Mouse (Mus musculus) olfactory bulb, adult 2 months (tissue): ENCODE results near the gene Habp4. TPM values are rescaled to one million over a fixed set of nuclear protein-coding genes. Genes with fewer than 3 reads are reported as not detected.

Experiments used
- H3K27ac ChIP-seq: fragments of 200-500 bp; 2 replicates; pipeline ENCODE4 v1.5.1; 2012; ENCODE audit warnings: low read depth, low read length; ENCODE audit not compliant: insufficient read depth
- H3K4me1 ChIP-seq: fragments of 200-500 bp; 2 replicates; pipeline ENCODE4 v1.6.1; 2012; ENCODE audit warnings: low read length; ENCODE audit not compliant: control insufficient read depth, insufficient read depth
- H3K4me3 ChIP-seq: fragments of 200-500 bp; 2 replicates; pipeline ENCODE4 v1.5.1; 2012; ENCODE audit warnings: mild to moderate bottlenecking, low read depth, low read length, moderate library complexity; ENCODE audit not compliant: insufficient read depth
- CTCF ChIP-seq: fragments of 200-500 bp; IDR thresholded peaks from 2 replicates; pipeline ENCODE4 v1.5.1; 2012; ENCODE audit warnings: low read depth, mild to moderate bottlenecking, low read length, moderate library complexity; ENCODE audit not compliant: insufficient read depth
- POLR2A ChIP-seq: fragments of 200-500 bp; IDR thresholded peaks from 2 replicates; pipeline ENCODE4 v1.6.1; 2012; ENCODE audit warnings: mild to moderate bottlenecking, low read depth, low read length, moderate library complexity; ENCODE audit not compliant: insufficient read depth
- WGBS: fragments of 180-500 bp; shearing (Covaris S2); methylation state at CpG from one replicate; pipeline ENCODE4 v1.1.7; 2018; 5-methylcytosine and 5-hydroxymethylcytosine counted together
- polyA plus RNA-seq: library from polyadenylated mRNA; stranded (reverse); fragments of >200 nt; gene quantifications from 2 replicates; pipeline ENCODE4 v1.2.4, GENCODE M21; 2012; ENCODE audit warnings: low replicate concordance; ENCODE audit not compliant: missing spikeins, insufficient read depth, insufficient read length

Gene Habp4
- polyA plus RNA-seq, 1 experiment = not detected

DNA sequence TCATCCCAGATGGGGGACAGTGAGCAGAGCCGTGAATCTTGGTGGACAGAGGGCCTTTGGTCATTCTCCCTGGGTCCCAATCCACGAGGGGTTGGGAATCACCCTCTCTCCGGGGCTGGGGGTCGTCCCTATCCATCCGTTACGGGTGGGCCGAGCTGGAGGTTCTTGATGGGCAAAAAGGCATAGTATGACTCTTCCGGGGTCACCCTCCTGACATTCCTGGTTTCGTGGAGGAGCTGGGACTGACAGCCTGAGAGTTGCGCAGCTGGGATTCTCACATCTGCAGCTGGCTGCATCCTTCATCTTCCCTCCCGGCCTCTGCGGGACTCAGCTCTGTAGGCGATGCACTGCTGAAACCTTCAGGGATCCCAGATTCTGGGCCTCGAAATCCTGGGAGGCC is 1.0 kb downstream of the Habp4 start:
- WGBS = under 1% methylated on average over 14 of the region's 14 CpGs
- H3K4me3 ChIP-seq = peak overlapping the region; percentile 94
- peaks cover 4% of the 10 kb centered on the region; the same call in 1 of the 2 replicates for H3K4me1 ChIP-seq
- peak overlapping the region; percentile 72; the same call in 1 of the 2 replicates for H3K27ac ChIP-seq
- TF ChIP-seq CTCF = no peak
- no peak for TF ChIP-seq POLR2A

DNA sequence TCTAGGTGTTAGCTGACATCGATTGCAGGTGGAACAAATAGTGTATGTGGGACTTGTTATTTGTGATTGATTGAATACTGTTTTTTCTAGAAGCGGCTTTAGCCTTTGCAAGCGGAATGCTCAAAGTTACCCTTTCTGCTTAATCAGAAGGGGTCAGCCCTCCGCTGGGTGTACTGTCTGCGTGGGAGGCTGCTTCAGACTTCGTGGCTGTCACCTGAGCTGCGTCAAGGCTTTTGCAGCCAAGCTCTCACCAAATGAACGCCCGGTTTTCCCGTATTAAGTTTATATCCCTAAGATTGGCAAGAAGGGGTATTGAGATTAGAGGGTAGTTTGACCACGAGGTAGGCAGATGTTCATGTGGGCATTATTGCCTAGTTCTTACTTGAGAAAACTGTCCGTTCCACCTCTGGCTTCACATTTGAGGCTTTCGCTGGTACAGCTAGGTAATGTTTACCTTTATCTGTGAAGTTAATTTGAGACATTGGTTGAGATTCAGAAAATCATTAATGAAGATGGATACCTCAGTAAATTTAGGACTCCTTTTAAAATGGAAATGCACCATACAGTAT is 1.6 kb downstream of the Habp4 start:
- Histone ChIP-seq H3K4me1 (peaks cover 4% of the 10 kb centered on the region; the same call in 1 of the 2 replicates), H3K27ac (peak overlapping the region; percentile 72; the same call in 1 of the 2 replicates), H3K4me3 (peak overlapping the region; percentile 94)
- TF ChIP-seq POLR2A (no peak), CTCF (no peak)
- WGBS = 37% methylated on average over 13 of the region's 13 CpGs

GRCm38 (mm10) chr13:64169746-64170145 is 8.1 kb downstream of the Habp4 start:
- no peaks in the 10 kb centered on the region for H3K4me1 ChIP-seq
- TF ChIP-seq CTCF (no peak), POLR2A (no peak)
- no peak overlapping the region for H3K27ac ChIP-seq
- no peak overlapping the region for H3K4me3 ChIP-seq
- 99% methylated on average over 25 of the region's 25 CpGs for WGBS

- WGBS = 83% methylated on average over 7 of the region's 7 CpGs
- H3K4me1 ChIP-seq = no peaks in the 10 kb centered on the region
These were observed 16.4 kb downstream of the Habp4 start for GRCm38 (mm10) chr13:64178000-64178399.

DNA sequence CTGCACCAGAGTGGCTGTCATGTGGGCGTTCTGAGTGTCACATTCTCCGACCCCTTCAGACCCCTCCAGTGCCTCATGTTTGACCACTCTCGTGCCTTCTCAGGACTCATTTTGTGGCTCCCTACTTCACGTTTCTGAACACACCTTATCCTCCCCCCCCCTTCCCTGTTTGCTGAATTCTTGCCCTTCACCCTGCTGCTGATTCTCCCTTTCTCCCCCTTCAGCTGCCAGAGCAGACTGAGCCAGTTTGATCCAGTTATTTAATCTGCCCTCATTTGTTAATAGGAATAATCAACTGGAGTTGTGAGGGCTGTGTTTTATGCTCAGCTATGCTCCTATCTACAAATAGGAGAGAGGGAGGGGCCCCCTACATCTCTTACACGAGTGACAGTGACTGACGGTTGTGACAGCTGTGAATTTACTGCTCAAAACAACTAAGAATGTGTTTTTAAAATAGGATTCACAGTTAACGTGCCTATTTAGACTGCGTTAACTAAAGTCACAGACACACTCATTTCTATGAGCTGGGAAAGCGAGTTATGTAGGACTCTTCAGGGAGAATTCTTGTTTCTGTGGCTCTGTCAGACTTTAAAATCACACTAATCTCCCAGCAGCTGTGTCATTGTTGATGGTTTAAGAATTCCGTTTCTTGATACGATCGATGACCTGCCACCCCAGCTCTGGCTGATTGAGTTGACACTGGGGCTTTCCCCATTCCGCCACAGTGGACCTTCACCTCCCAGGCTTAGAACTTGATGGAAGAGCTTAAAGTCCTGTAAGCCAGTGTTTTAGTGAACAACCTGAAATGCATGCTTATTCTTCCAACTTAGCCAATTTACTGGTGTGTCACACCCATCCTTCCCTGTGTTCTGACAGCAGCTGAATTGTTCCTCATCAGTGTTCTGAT is 17.4 kb downstream of the Habp4 start:
- TF ChIP-seq CTCF (no peak), POLR2A (no peak)
- no peak overlapping the region for H3K4me3 ChIP-seq
- H3K4me1 ChIP-seq = no peaks in the 10 kb centered on the region
- WGBS = 70% methylated on average over 13 of the region's 13 CpGs
- H3K27ac ChIP-seq = no peak overlapping the region

More at GRCm38 (mm10) chr13:64178000-64178399, 16.4 kb downstream of the Habp4 start:
- H3K27ac ChIP-seq = no peak overlapping the region
- H3K4me3 ChIP-seq = no peak overlapping the region
- TF ChIP-seq CTCF = no peak
- TF ChIP-seq POLR2A = no peak

DNA sequence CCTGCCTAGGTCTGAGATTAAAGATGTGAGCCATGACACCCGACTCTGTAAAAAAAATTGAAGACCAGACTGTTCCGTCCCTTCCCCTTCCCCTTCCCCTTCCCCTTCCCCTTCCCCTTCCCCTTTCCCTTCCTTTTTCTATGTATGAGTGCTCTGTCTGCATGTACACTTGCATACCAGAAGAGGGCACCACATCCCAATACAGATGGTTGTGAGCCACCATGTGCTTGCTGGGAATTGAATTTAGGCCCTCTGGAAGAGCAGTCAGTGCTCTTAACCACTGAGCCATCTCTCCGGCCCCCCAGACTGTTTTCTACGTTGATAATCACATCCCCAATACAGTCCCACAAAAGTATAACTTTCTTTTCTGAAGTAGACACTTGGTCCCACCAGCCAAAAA is 18.7 kb downstream of the Habp4 start:
- H3K27ac ChIP-seq = no peak overlapping the region
- no peaks in the 10 kb centered on the region for H3K4me1 ChIP-seq
- 86% methylated on average over 4 of the region's 4 CpGs for WGBS
- no peak overlapping the region for H3K4me3 ChIP-seq
- TF ChIP-seq CTCF (no peak), POLR2A (no peak)

GRCm38 (mm10) chr13:64180888-64181287 is 19.3 kb downstream of the Habp4 start:
- Histone ChIP-seq H3K4me3 (no peak overlapping the region), H3K4me1 (no peaks in the 10 kb centered on the region), H3K27ac (no peak overlapping the region)
- WGBS = 82% methylated on average over 3 of the region's 3 CpGs
- no peak for TF ChIP-seq CTCF

DNA sequence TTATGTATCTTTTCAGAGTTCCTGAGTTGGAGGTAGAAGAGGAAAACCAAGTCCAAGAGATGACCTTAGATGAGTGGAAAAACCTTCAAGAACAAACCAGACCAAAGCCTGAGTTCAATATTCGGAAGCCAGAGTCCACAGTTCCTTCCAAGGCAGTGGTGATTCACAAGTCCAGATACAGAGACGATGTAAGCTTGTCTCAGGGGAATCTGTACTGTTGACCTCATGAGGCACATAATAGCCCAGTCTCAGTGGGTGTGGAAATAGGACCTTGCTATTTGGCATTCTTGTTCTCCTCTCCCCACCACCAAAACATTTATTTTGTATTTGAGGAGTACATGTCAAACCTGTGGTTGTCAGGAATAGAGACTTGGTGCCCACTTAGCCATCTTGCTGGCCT is 20.5 kb downstream of the Habp4 start:
- Histone ChIP-seq H3K4me3 (no peak overlapping the region), H3K27ac (no peak overlapping the region), H3K4me1 (no peaks in the 10 kb centered on the region)
- WGBS = 94% methylated on average over 2 of the region's 2 CpGs
- no peak for TF ChIP-seq CTCF
- no peak for TF ChIP-seq POLR2A

- Histone ChIP-seq H3K27ac (no peak overlapping the region), H3K4me3 (no peak overlapping the region), H3K4me1 (no peaks in the 10 kb centered on the region)
- 80% methylated on average over 4 of the region's 4 CpGs for WGBS
- TF ChIP-seq POLR2A (no peak), CTCF (no peak)
These were observed 22.0 kb downstream of the Habp4 start for GRCm38 (mm10) chr13:64183583-64183982.
